In genomic region chr7:138442096-138442495, GRCm38 (mm10) we compare ENCODE assay signal across 17 mouse cellular contexts. TPM values are rescaled to one million over a fixed set of nuclear protein-coding genes. Genes with fewer than 3 reads are reported as not detected.
"Had no signal": no experiment of that assay in that cellular context is flagged by ENCODE, and none has a peak within 500 bp of the region (broad histone marks: within the 10 kb centered on the region; RNA-seq: fewer than 3 reads in every experiment).

No protein-coding gene starts in this region.

- DNase-seq: heart, postnatal 10 days; heart, postnatal 14 days; heart, postnatal 36 days; heart, postnatal 4 days; kidney, adult 11 months; kidney, adult 18-20 months; kidney, adult 8-10 months; kidney, adult 9 months; kidney, postnatal 10 days; kidney, postnatal 14 days; kidney, postnatal 25 days; kidney, postnatal 36 days; kidney, postnatal 4 days; layer of hippocampus, adult 9-11 months; layer of hippocampus, postnatal 36 days had no signal

RNA-seq across cellular contexts. Expression of gene Tcerg1l, which starts 44.6 kb away (rescaled TPM):
- total RNA-seq: heart, postnatal 10 days; heart, postnatal 14 days; heart, postnatal 25 days; heart, postnatal 36 days; heart, postnatal 4 days; hematopoietic stem cell, adult 5-6 weeks had no signal
